Mouse (Mus musculus): ENCODE data around the gene Gm4952. TPM values are rescaled to one million over a fixed set of nuclear protein-coding genes. Genes with fewer than 3 reads are reported as not detected.

Gm4952 gene
- polyA plus RNA-seq, 1 experiment = not detected

GRCm38 (mm10) chr19:12595135-12595529, 4.6 kb upstream of the Gm4952 start:
- TF ChIP-seq GATA1 (IDR thresholded peaks at IDR 0.05; ENCODE audit: low read length) = no peak

GRCm38 (mm10) chr19:12595530-12596289, 4.1 kb upstream of the Gm4952 start:
- no peak for TF ChIP-seq GATA1 (IDR thresholded peaks at IDR 0.05; ENCODE audit: low read length)

- TF ChIP-seq GATA1 (IDR thresholded peaks at IDR 0.05; ENCODE audit: low read length) = no peak
Measured at GRCm38 (mm10) chr19:12596290-12597072, 3.3 kb upstream of the Gm4952 start.

- TF ChIP-seq GATA1 (IDR thresholded peaks at IDR 0.05; ENCODE audit: low read length) = no peak
Measured at GRCm38 (mm10) chr19:12597073-12597405, 2.7 kb upstream of the Gm4952 start.

- no peak for TF ChIP-seq GATA1 (IDR thresholded peaks at IDR 0.05; ENCODE audit: low read length)
Measured at GRCm38 (mm10) chr19:12598674-12599073, 1.1 kb upstream of the Gm4952 start.

GRCm38 (mm10) chr19:12600684-12601480, 1.1 kb downstream of the Gm4952 start:
- TF ChIP-seq GATA1 (IDR thresholded peaks at IDR 0.05; ENCODE audit: low read length) = no peak

GRCm38 (mm10) chr19:12608336-12608735, 8.6 kb downstream of the Gm4952 start:
- no peak for TF ChIP-seq GATA1 (IDR thresholded peaks at IDR 0.05; ENCODE audit: low read length)

- TF ChIP-seq GATA1 (IDR thresholded peaks at IDR 0.05; ENCODE audit: low read length) = no peak
Measured at GRCm38 (mm10) chr19:12613646-12614045, 13.9 kb downstream of the Gm4952 start.

- no peak for TF ChIP-seq GATA1 (IDR thresholded peaks at IDR 0.05; ENCODE audit: low read length)
Measured at GRCm38 (mm10) chr19:12633176-12633575, 33.4 kb downstream of the Gm4952 start, which contains the start of gene Glyat. TSS of gene Glyat (plus strand) at chr19:12633308.

- no peak for TF ChIP-seq GATA1 (IDR thresholded peaks at IDR 0.05; ENCODE audit: low read length)
Measured at GRCm38 (mm10) chr19:12634259-12634658, 34.5 kb downstream of the Gm4952 start.

GRCm38 (mm10) chr19:12634963-12635362, 35.2 kb downstream of the Gm4952 start:
- no peak for TF ChIP-seq GATA1 (IDR thresholded peaks at IDR 0.05; ENCODE audit: low read length)

GRCm38 (mm10) chr19:12636863-12637262, 37.1 kb downstream of the Gm4952 start:
- no peak for TF ChIP-seq GATA1 (IDR thresholded peaks at IDR 0.05; ENCODE audit: low read length)

- TF ChIP-seq GATA1 (IDR thresholded peaks at IDR 0.05; ENCODE audit: low read length) = no peak
Measured at GRCm38 (mm10) chr19:12638049-12638448, 38.3 kb downstream of the Gm4952 start.

- TF ChIP-seq GATA1 (IDR thresholded peaks at IDR 0.05; ENCODE audit: low read length) = no peak
Measured at GRCm38 (mm10) chr19:12649511-12649910, 49.7 kb downstream of the Gm4952 start.

- TF ChIP-seq GATA1 (IDR thresholded peaks at IDR 0.05; ENCODE audit: low read length) = no peak
Measured at GRCm38 (mm10) chr19:12666156-12666555, 66.4 kb downstream of the Gm4952 start.

GRCm38 (mm10) chr19:12670139-12670538, 70.4 kb downstream of the Gm4952 start, which contains the start of gene Olfr1442:
TSS of gene Olfr1442 (plus strand) at chr19:12670439.
- TF ChIP-seq GATA1 (IDR thresholded peaks at IDR 0.05; ENCODE audit: low read length) = no peak
